Mouse (Mus musculus): ENCODE measurements at regions not wholly inside any gene's neighbourhood (a gene's known extent, or its start where the extent isn't known, plus 50 kb on each side); places are given as distances from the start of the nearest gene placed in this dataset.

GRCm38 (mm10) chr2:169351547-169351946 is 236.0 kb downstream of the Gm11011 start:
- DNase-seq (ENCODE audit: low spot score): no peak

GRCm38 (mm10) chr2:169346107-169346506 is 241.4 kb downstream of the Gm11011 start:
- DNase-seq (ENCODE audit: low spot score): no peak

GRCm38 (mm10) chr2:169319521-169319920 is 268.0 kb downstream of the Gm11011 start:
- DNase-seq (ENCODE audit: low spot score): no peak

- DNase-seq (ENCODE audit: low spot score): no peak
Measured at GRCm38 (mm10) chr2:169314396-169314930, 273.1 kb downstream of the Gm11011 start.

- no peak for DNase-seq (ENCODE audit: low spot score)
Measured at GRCm38 (mm10) chr2:169311821-169312220, 275.7 kb downstream of the Gm11011 start.

DNA sequence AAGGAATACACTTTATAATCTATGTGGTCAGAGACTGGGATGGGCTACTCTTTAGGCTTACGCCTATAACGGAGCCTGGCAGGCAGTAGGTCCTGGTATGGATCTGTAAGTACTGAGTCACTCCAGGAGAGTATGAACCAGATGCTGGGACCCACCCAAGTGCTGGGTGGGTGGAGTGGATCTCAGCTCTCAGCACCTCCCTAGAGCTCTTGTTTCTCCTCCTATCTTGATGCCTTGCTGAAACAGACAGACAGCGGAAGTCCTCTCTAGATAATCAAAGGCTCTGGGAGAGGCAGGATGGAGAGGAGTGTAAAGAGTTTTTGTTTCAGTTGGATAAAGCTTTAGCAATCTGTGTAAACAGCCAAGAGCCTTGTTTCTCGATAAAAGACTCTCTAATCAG is 276.2 kb downstream of the Gm11011 start:
- DNase-seq (ENCODE audit: low spot score): no peak

DNA sequence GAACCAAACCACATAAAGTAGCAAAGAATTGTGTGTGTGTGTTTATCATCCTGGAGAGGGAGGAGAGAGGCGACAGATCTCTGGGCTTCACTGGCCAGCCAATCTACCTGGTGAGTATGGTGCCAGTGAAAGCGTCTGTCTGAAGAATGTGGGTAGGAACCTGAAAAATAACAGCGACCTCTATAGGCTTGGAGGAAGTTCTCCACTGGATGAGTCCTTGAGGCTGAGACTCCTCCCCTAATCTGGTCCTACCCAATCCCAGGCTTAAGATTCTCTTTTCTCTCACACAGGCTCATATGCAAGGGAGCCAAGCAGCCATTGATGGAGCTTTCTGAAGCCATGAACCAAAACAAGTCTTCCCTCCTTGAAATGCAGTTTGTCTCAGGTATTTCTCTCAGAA is 283.2 kb downstream of the Gm11011 start:
- DNase-seq (ENCODE audit: low spot score): no peak

DNA sequence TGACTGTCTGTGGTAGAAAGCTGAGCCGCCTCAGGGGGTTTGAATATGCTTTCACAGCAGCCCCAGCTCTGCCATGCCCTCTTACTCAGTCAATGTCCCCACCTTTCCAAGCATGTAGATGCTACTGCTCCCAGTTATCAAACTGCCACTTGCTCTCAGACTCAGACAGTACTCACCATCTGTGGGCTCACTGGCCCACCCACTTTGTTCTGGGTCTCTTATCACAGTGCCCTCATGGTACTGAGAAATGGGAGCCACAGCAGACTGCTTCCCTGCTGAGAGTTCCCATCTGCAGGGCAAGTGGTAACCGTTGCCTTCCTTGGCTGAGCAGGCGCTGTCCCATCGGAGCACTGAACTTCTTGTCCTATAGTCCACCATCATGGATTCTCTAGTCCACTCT is 286.6 kb downstream of the Gm11011 start:
- DNase-seq (ENCODE audit: low spot score): no peak

DNA sequence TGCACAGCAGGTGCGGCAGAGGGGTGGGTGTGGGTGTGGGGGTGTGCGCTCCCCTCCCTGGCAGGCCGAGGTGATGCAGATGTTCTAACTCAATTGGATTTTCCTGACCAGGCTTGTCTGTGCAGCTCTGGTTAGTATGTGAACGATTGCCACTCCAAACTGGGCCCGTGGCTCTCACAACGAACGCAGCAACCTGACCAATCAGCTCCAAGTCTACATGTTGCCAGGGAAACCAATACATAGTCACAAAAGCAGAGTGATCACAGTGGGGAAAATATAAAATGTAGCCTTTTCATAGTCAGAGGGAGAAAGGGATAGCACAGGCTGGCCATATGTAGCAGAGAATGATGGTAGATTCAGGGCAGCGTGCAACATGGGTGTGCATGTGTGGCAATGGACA is 287.1 kb downstream of the Gm11011 start:
- DNase-seq (ENCODE audit: low spot score): no peak

- peak; percentile 32 for DNase-seq (ENCODE audit: low spot score)
Measured at GRCm38 (mm10) chr2:169297841-169298627, 289.5 kb downstream of the Gm11011 start.

DNA sequence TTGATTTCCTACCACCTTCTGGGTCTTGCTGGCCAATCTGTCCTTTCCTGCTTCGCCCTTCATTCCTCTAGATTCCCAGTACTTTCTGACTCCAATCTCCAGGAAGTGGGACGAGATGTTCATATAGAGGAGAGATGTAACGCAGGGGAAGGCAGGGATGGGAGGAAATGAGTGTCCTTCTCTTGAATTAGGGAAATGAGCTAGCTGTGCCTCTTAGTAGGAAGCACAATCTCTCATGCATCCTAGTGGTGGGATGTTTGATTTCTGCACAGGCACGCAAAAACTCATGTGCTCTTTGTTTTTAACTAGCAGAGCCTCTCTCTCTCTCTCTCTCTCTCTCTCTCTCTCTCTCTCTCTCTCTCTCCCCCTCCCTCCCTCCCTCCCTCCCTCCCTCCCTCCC is 290.3 kb downstream of the Gm11011 start:
- DNase-seq (ENCODE audit: low spot score): no peak

DNA sequence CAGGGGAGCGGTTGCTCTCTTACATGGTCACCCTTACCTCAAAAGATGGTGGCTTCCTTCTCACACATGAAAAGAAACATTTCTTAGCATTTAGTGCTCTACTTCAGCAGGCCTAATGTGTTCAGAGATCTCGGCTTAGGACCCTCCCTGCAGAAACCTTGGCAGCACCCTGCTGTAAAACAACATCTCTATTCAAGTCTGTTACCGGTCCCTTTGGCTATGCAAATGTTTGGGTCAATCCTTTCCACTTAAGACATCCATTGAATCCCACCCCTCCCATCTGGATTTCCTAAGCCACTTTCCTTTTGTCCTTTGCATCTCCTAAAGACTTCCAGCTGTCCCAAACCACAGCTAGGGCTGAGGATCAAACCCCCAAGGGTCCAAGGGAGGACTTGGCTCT is 294.2 kb downstream of the Gm11011 start:
- DNase-seq (ENCODE audit: low spot score): no peak

DNA sequence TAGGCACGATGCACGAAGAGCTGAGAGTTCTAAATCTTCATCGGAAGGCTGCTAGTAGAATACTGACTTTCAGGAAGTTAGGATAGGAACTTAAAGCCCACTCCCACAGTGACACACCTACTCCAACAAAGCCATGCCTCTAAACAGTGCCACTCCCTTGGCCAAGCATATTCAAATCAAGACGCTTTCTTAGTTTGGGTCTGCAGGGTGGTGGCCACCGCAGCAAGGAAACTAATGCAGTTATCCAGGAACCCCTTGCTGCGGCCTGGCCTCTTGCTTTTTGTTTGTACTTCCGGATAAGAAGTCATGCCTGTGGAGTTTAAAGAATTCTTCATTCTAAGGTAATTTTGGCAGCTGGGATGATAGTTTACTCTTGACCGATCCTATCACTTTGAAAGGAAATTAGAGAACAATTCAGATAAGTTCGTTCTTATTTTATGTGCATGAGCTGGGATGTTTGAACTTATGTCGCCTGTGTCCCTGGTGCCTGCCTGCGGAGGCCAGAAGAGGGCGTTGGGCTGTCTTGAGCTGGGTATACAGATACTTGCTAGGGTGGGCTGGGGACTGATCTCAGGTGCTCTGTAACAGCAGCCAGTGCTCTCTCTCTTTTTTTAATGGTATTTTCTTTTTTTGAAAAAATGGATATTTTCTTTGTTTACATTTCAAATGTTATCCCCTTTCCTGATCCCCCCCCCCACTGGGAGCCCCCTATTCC is 298.5 kb downstream of the Gm11011 start:
- no peak for DNase-seq (ENCODE audit: low spot score)

DNA sequence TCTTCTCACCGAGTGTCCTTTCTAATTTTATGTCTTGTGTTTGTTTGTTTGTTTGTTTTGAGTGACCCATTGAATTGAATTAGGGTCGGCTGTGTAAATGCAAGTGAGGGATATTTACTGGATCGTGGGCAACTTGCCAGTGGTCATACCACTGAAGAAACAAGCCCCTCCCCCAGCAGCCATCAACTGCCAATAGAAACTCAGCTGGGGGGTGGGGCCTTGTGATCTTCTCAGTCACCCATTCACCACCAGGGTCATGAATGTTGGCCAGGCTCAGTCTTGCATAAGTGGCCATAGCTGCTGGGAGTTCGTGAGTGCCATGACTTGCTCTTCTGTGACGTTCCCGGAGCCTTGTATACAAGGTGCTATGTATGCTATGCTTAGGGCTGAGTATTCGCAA is 300.8 kb downstream of the Gm11011 start:
- DNase-seq (ENCODE audit: low spot score): no peak

- DNase-seq (ENCODE audit: low spot score): no peak
Measured at GRCm38 (mm10) chr2:169282508-169283117, 304.9 kb downstream of the Gm11011 start.

DNA sequence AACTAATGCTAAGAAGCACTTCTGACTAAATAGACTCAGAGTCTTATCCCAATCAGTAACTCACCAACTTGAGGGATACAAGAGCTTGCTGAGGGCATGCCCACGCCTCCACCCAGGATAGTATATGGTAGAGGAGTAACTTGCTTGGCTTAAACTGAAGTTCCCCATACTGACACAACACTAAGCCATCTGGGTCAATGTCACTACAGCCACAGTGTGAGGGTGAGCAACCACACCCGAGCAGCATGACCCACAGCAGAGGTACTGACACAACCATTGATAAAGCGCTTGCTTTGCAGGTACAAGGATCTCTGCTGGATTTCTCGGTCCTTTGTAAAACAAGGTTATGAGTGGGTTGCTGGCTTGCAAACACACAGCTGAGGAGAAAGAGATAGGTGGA is 312.2 kb downstream of the Gm11011 start:
- no peak for DNase-seq (ENCODE audit: low spot score)

- DNase-seq (ENCODE audit: low spot score): no peak
Measured at GRCm38 (mm10) chr2:169274101-169274500, 313.4 kb downstream of the Gm11011 start.

DNA sequence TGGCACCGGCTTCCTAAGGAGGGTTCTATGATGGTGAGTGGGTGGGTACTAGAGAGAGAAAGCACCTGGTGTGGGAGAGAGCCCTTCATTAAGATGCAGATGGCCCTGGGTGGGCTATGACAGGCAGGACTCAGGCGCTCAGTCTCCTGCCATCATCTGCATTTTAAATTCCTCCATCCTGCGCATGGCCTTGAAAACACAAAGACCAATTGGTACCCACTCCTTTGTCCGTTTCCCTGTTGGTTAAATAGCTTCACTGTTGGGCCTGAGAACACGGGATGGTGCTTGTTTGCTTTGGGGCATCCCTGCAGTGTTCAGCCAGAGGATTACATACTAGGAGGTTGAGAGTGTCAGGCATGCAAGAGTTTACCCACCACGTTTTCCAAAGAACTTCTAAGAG is 314.9 kb downstream of the Gm11011 start:
- no peak for DNase-seq (ENCODE audit: low spot score)

DNA sequence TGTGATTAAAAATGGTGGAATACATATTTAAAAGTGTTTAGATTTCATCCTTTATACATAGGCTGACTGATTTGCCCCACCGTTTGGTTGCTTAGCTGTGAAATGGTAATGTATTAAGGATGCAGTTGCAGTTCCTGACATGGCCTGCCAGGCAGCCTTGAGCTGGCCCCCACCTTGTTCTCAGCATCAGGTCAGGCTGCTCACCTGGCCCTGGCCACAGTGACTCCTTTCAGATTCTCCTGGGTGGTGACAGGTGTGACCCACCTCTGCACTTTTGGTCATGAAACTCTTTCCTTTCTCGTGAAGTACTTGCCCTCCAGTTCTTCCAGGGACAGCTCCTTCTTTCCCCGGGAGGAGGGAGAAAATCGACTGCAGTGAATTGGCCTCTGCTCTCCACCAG is 315.5 kb downstream of the Gm11011 start:
- no peak for DNase-seq (ENCODE audit: low spot score)

- no peak for DNase-seq (ENCODE audit: low spot score)
Measured at GRCm38 (mm10) chr2:169260636-169261035, 305.2 kb upstream of the Zfp64 start.

DNA sequence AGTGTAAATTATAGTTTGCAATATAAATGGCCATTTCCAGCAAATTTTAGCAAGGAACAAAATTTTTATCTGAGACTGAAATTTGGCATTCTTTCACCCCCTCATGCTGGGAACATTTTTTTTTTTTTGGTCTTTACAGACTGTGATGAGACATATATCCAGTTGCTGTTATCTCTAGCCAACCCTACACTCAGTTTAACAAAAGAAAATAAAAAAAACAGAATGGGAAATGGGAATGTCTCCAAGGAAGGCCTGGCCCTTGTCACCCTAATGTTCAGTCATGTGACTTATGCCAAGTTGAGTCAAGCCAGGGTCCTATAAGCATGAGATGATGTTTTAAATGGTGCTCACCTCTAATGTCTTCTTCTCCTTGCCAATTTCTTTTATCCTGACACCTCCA is 289.2 kb upstream of the Zfp64 start:
- DNase-seq (ENCODE audit: low spot score): no peak

DNA sequence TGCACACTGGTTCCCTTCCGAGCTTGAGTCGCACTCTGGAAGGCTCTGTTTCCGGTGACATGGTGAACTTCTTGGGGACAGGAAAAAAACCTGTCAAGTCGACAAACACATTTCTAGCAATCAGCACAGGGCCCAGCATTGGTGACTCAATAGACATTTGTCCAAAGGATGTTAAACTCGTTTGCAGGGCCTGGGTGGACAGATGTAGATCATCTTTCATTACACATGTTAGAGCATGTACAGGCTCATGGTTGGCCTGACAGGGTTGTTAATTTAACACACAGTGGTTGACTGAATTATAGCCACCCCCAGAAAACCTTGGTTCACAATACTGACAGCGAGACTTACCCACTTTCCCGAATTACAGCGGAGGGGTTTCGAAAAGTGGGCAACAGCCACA is 288.6 kb upstream of the Zfp64 start:
- DNase-seq (ENCODE audit: low spot score): no peak

- DNase-seq (ENCODE audit: low spot score): no peak
Measured at GRCm38 (mm10) chr2:169237856-169238255, 282.5 kb upstream of the Zfp64 start.
